Mouse (Mus musculus): ENCODE results near the gene Tarsl2. TPM values are rescaled to one million over a fixed set of nuclear protein-coding genes. Genes with fewer than 3 reads are reported as not detected.

Tarsl2 gene
- total RNA-seq, 2 experiments from 2014 or later = 52.7 to 53.6 TPM

DNA sequence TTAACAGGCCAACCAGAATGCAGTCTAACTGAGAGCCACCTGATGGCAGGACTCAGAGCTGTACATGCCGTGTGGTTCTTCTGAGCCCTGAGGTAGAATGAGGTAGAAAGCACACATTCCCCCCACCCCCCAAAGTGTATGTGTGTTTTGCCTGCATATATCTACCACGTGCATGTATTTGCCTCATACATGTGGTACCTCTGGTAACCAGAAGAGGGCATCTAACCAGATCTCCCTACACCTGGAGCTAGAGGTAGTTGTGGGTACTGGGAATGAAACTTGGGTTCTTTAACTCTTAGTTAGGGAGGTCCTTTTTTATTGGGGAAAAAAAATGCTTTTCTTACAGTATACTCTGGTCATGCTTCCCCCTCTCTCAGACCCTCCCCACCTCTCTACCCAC is 51.8 kb downstream of the Tarsl2 start:
- DNase-seq (ENCODE audit: extremely low spot score in 1 of 2, low spot score in 2 of 2) = no peak
- intact Hi-C loops (cut with DNase I) = no loop called here

DNA sequence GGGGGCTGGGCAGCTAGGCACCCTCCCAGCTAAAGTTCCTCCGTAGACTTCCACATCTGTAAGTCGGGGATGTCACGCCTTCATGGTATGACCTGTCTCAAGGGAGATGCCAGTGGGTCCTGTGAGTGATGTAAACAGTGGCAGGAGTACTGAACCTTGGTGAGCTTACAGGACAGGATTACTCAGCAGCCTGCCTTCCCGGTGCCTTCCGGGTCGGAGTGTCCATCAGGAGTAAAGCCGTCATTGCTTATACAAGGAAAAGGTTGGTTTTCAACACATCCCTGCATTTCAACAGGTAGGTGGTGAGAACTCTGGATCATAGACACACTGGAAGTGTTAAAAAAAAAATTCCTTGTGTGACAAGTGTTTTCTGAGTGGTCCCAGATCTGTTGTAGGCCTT is 57.4 kb downstream of the Tarsl2 start:
- intact Hi-C loops (cut with DNase I) = loop anchor here (10.0 kb wide), 1 partner anchor 233 kb away; no protein-coding TSS in a partner anchor
- no peak for DNase-seq (ENCODE audit: extremely low spot score in 1 of 2, low spot score in 2 of 2)

- intact Hi-C loops (cut with DNase I) = loop anchor here (10.0 kb wide), 1 partner anchor 230 kb away; no protein-coding TSS in a partner anchor
These were observed 60.1 kb downstream of the Tarsl2 start for GRCm38 (mm10) chr7:65704818-65705242.

GRCm38 (mm10) chr7:65708506-65708905 is 63.8 kb downstream of the Tarsl2 start:
- no peak for DNase-seq (ENCODE audit: extremely low spot score in 1 of 2, low spot score in 2 of 2)
- intact Hi-C loops (cut with DNase I) = loop anchor here (10.0 kb wide), 1 partner anchor 226 kb away; no protein-coding TSS in a partner anchor

More at GRCm38 (mm10) chr7:65704818-65705242, 60.1 kb downstream of the Tarsl2 start:
- DNase-seq (ENCODE audit: extremely low spot score in 1 of 2, low spot score in 2 of 2) = peak; percentile 76 to 79

DNA sequence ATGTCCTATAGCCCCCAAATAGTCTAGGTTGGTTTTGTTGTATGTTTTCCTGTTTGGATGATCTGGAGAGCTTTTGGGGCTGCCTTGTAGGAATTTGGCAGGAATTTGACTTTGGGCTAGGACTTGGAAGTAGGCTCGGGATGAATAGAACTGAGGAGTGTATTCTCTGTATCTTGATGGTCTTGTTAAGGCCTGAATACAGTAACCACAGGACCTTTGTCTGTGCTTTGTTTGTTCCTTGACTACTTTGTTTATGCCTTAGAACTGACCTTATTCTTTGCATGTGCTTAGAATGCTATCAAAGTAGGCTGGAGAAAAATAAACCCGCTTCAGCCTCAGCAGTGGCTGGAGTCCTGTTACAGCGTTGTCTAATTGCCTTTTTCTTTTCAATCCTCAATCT is 65.6 kb downstream of the Tarsl2 start:
- no peak for DNase-seq (ENCODE audit: extremely low spot score in 1 of 2, low spot score in 2 of 2)
- intact Hi-C loops (cut with DNase I) = no loop called here

- intact Hi-C loops (cut with DNase I) = no loop called here
These were observed 69.1 kb downstream of the Tarsl2 start for GRCm38 (mm10) chr7:65713782-65714181.

DNA sequence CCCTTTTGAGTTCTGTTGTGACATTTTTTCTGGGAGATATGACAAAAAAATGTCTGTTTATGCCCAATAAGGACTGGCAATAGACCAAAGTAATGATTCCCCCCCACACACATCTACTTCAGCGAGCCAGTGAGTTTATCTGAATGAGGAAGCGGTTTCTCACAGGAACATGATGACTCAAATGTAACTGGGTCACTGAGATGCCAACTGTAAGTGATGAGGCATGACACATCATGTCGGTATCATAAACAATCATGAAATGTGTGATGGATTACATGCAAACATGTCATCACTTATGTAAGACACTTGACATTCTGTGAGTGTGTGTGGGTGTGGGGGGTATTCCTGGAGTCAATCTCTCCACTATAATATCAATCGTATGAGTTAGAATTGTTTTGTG is 69.6 kb downstream of the Tarsl2 start:
- no peak for DNase-seq (ENCODE audit: extremely low spot score in 1 of 2, low spot score in 2 of 2)
- intact Hi-C loops (cut with DNase I) = no loop called here

More at GRCm38 (mm10) chr7:65713782-65714181, 69.1 kb downstream of the Tarsl2 start:
- no peak for DNase-seq (ENCODE audit: extremely low spot score in 1 of 2, low spot score in 2 of 2)

- intact Hi-C loops (cut with DNase I) = loop anchor here (10.0 kb wide), 2 partner anchors 201 to 321 kb away; partner anchors contain the start of gene Snrpa1
- no peak for DNase-seq (ENCODE audit: extremely low spot score in 1 of 2, low spot score in 2 of 2)
These were observed 89.3 kb downstream of the Tarsl2 start for GRCm38 (mm10) chr7:65734024-65734423.

DNA sequence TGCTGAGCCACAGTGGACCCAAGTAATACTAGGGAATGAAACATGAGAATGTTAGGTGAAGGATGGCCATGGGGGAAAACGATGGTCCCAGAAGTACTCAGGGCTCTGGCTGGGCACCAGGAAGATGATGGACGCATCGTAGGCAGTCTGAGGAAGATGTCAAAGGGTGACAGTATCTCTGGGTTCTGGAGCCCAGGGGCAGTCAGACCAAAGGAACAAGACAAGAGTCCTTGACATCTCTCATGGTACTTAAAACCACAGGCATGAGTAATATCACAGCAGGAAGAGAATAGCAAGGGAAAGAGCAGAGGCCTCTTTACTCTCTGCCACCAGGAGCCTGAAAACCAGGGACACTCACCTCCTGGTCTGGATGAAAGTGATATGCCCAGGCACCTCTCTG is 90.6 kb downstream of the Tarsl2 start:
- no peak for DNase-seq (ENCODE audit: extremely low spot score in 1 of 2, low spot score in 2 of 2)
- intact Hi-C loops (cut with DNase I) = loop anchor here (10.0 kb wide), 2 partner anchors 200 to 320 kb away; partner anchors contain the start of gene Snrpa1

- DNase-seq (ENCODE audit: extremely low spot score in 1 of 2, low spot score in 2 of 2) = peak in 1 of 2 experiments; percentile 79
- intact Hi-C loops (cut with DNase I) = loop anchor here (10.0 kb wide), 2 partner anchors 197 to 317 kb away; partner anchors contain the start of gene Snrpa1
These were observed 92.8 kb downstream of the Tarsl2 start for GRCm38 (mm10) chr7:65737286-65738040.

Other genes with a start within 250 kb of the Tarsl2 start
- gene Tjp1, start 117.1 kb upstream of the Tarsl2 start, total RNA-seq (2021) = 100 to 1,000 TPM; 112 to 129 TPM
- gene Tm2d3, start 46.3 kb downstream of the Tarsl2 start, total RNA-seq (2021) = 10 to 100 TPM; 29.6 to 33.9 TPM
- gene Pcsk6, start 216.8 kb downstream of the Tarsl2 start, total RNA-seq (2021) = 1 to 10 TPM; 7.6 to 7.7 TPM